Mouse (Mus musculus) layer of hippocampus, adult 8-10 months (tissue): ENCODE measurements at regions not wholly inside any gene's neighbourhood (a gene's known extent, or its start where the extent isn't known, plus 50 kb on each side); places are given as distances from the start of the nearest gene placed in this dataset.
A peak's percentile ranks its signal among the peaks of the same experiment; 100 is the strongest.

ENCODE experiments used
- DNase-seq, 2 experiments: peaks; one replicate each; pipeline ENCODE4 v3.0.0; 2022; ENCODE audit warnings: low spot score in 2 of 2

DNA sequence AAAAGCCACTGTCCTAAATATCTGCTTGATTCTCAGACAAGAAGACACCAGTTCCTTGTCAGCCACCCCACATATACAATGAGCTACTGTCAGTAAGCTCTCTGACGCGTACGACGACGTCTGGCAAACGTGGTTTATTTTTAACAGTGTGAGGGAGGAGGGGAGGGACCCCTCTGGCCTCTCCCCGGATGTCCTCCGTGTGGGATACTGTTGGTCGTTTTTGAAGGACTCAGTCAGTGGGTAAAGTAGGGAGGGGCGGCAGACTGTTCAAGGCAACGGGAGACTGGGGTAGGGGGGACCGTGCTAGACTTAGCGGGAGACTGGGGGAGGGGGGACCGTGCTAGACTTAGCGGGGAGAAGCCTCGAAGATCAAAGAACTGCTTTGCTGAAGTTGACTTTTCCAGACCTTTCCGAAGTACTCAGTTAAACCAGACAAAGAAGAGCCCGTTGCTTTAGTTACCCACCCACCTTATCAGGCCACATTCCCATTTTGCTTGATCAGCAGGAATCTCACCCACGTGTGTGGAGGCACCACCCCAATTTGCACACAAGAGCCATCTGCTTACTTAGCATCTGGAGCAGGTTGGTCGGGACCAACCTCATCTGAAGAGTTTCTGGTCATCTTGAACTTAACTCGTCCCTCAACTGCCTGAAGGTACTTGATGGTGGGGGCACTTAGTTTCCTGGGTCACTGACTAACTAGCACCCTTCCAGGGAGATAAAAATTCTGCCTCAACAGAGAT, 92.6 kb upstream of the Mark1 start:
- DNase-seq: no peak

DNA sequence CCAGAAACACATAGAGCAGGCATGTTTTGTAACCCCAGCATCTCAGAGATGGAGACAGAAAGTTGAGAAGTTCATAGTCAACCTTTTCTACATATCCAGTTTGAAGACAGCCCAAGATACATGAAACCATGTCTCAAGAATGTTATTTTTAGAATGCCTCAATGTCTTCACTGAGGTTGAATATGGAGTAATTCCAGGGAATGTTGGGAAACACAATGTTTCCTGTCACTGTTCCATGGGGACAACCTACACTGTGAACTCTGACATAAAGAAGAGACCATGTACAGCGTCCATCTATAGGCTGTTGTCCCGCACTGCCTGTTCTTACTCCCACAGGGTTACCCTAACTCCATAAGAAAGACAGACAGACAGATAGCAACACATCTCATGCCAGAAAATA, 89.8 kb upstream of the Mark1 start:
- no peak for DNase-seq

DNA sequence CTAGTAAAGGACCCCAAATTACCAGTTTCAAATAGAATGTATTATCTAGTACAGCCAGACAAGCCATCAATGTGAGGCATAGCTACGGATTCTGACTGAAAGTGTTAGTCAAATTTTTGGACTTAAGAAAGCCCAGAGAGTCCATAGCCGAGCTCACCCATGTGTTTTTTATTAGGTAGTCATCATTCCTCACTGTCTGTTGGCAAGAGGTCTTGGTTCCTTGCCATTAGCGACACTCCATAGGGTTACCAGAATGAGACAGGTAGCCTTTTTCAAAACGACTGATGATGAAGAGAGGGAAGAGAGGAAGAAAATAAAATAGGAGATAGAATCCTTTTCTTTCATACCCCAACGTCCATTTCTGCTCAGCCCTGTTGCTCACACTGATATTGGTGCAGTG, 83.8 kb upstream of the Mark1 start:
- no peak for DNase-seq

DNA sequence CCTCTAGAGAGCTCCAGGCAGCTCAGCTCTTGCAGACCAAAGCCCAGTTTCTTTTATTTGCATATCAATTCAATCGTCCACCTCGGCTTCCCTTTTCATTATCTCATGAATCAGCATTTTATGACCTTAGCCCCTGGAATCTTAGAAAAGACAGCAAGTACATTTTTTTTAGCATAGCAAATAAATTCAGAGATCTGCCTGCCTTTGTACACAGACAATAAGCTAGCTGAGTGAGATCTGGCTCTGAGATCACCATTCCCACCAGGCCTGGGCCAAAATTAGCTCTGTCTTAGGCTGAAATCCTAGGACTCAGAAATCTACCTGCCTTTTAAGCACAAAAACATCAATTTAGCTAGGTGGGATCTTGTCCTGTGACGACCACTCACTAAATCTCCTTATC, 80.7 kb upstream of the Mark1 start:
- DNase-seq: no peak

DNA sequence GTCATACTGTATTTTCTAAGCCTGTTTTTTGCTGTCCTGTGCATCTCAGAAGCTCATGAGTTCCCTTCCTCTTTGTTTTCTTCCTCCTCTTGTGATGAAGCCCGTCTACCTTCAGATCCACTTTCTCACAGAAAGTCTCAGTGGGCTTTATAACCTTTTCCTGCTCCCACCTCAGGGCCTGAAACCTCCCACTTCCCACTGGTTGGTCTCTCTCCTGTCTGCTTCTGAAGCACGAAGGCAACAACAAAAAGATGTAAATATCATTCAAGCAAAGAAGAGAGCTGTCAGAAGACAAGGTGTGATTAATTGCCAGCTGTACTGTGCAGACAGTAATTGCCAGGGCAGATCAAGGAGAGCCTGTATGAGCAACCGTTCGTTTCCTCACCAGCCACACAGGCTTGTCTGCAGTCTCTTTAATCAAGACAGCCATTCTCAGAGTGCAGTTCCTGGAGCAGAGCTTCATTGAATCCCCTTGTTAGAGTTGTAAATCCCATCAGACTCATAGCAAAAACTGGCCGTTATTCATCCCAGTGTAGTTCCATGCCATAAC, 80.0 kb upstream of the Mark1 start:
- no peak for DNase-seq

DNA sequence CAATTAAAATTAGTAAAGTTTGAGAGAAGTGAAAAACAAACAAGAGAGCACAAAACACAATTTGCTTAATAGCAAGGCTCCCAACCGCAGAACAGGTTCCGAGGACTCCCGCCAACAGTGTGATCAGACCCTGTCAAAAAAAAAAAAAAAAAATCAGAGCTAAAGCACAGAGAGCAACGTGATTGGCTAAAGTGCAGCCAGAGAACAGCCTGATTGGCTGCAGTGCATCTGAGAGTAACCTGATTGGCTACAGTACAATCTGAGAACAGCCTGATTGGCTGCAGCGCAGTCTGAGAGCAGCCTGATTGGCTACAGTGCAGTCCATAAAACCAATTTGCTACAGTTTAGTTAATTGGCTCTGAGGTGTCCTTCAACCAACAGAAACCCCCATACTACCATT, 74.6 kb upstream of the Mark1 start:
- no peak for DNase-seq

DNA sequence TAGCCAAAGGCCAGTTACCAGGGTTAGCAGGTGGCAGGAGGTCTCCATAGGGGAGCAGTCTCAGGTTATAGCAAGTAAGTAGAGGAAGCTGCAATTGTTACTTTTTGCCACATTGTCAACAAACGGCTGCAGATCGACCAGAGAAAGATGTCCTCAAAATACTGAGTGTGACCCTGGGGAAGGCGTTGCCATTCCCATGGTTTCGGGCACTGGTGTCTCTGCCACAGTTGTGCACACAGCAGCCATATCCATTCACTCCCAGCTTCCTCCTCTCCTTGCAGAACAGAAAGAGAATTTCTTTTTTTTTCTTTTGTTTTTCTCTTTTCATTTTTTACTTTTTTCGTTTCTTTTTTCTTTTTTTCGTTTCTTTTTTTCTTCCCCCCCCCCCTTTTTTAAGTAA, 73.4 kb upstream of the Mark1 start:
- no peak for DNase-seq

DNA sequence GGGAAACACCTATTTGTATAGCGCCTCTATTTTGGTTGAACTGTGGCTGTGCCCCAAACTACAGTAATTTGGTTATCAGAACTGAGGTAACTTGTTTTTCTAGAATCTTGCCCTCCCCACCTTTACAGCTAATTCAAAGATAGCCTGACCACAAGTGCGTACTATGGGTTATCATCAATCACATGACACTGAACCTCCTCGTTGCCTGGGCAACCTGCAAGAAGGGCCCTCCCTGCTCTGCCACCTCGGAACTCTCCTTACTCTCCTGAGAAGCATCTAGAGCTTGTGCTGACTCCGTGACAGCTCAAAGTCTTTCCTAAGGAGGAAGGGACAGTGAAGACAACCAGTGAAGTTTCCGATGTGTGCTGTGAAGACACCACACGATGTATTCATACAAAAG, 72.2 kb upstream of the Mark1 start:
- DNase-seq: no peak

DNA sequence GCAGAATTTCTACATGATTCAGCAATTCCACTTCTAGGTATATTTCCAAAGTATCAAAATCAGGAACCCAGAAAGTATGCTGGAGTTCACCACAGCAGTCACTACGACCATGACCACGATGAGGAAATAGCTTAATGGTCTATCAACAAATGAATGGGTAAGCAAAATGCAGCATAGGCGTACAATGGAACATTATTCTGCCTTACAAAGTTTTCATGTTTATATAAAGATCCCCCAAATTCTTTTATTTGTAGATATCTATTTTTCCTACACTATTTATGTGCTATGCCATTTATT, 71.4 kb upstream of the Mark1 start:
- DNase-seq: no peak

DNA sequence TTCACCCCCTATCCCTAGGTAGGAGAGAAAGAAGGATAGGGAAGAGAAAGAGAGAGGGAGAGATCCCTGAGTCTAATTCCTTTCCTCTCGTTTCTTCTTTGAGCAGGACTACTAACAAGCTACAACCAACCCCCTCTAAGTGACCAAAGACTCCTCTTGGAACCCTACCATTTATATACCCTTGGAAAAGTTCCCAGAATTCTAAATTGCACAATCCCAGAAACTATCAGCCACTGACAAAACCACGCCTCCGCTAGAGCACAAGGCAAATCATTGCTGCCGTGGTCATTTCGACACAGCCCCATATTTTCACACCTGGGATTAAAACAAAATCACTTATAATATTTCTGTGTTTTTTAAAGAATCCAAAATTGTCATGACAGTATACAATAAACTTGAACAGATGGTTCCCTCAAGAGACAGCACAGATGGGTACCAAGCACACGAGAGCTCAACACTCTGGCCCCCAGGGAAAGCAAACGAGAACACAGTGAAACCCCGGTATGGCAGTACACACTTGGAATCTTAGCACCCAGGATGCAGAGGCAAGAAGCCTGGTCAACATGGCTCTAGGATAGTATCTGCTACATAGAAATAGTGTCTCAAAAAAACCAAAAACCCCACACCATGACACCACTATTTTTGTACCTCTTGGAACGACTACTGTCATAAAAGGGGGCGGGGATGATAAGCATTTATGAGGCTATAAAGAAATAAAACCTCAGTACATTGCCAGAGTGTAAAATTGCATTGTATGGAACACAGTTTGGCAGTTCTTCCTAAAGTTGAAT, 70.9 kb upstream of the Mark1 start:
- peak; percentile 5 to 19 for DNase-seq

DNA sequence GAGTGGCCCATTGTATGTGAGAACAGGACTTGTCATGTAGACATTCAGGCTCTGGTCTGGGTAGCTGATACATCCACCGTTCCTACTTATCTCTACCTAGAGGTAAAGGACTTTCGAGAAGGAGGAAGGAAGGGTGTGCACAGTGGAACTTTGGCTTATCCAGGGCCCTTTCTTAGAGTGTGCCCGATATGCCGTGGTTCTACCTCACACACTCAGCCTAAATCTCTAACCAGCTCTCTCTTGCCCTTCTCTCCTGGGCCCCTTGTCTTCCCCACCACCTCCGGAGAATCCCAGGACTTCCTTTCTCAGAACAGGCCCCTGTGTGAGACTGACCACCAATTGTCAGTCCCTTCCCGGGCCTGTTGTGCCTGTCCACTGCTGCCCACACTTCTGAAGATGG, 68.8 kb upstream of the Mark1 start:
- no peak for DNase-seq

DNA sequence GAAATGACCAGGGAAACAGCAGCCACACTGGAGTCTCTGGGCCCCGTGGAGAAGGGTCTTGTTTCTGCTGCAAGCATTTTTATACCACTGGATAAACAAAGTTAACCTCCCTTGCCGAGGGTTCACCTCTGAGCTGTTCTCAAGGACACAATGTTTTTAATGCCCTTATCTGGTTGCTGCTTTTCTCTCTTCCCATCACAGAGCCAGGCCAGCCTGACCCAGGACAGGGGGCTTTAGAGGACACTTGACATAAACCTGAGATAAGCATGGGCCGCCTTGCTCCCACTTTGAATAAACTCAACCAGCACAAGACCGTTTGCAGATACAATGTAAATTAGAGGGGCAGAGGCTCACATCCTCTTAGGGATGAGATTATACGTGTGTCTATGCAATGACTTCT, 68.3 kb upstream of the Mark1 start:
- no peak for DNase-seq

DNA sequence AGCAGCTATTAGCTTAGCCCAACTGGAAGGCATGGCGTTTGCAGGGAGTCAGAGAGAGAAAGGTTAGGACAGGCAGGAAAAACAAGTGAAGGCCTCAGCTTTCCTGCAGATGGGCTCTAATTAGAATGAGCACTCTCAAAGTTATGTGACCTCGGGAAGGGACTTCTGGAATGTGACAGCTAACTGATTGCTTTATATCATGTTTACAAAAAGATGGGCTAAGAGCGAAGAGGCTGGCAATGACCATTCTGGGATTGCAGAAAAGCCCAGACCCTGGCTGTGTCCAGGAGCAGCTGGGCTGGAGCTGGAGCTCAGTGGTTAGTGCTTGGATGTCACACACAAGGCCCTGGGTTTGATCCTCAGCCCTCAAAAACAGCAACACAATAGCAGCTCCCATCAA, 65.7 kb upstream of the Mark1 start:
- DNase-seq: no peak

DNA sequence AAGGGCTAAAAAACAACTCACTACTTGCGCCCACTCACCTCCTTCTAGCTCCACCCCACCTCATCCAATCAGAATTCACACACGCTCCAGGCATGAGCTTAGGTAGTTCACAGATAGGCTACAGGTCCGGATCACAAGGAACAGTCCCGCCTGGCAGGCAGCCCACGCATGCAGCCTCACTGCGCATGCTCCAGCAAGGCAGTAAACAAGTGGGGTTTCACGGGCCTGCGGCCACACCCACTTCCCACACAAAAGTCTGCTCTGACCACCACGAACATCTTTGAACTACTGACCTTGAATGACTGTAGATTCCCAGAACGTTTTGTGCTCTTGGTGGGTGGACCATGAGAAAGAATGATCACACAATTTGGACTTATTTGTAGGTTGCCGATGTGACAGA, 62.7 kb upstream of the Mark1 start:
- DNase-seq: no peak

DNA sequence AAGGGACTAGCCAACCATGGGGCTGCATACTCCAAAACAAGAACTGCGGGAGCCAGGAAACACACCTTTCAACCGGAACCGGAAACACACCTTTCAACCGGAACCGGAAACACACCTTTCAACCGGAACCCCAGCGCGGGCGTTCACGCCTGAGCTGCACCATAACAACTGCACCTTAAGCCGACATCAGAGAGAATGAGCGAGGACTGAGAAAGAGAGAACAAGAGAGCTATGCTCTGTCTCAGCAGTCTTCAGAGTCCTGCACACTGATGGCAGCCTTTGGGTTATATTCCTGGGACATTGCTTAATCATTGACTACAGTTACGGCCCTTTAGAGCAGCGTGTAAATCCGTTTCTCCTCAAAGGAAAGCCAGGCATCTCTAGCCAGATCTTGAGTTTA, 58.1 kb upstream of the Mark1 start:
- DNase-seq: no peak

DNA sequence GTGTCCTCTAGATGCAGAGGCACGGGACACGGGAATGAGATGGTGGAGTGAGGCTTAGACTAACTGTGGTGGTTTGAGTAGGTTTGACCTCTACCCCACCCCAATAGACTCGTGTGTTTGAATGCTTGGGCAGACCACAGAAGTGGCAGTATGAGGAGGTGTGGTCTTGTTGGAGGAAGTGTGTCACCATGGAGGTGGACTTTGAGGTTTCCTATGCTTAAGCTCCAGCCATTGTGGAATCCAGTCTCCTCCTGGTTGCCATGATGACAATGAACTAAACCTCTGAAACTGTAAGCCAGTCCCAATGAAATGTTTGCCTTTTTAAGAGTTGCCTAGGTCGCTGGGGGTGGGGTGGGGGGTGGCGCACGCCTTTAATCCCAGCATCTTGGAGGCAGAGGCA, 53.3 kb upstream of the Mark1 start:
- no peak for DNase-seq

DNA sequence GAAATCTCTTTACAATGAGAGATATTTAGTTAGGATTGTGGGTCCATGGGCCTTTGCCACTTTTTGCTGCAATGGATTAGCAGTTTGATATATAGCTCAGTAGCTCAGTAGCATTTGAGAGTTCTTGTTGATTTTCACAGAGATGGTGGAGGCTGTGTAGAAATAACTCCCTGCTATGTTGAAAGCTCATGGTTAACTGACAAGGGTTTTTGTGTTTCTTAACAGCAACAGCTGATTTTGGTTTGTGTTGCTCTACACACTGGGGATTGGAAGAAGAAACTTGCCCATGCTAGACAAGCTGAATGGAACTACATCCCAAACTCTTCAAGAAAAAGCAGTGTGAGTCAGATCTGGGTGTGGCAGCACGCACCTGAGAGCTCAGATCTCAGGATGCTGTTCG, 50.6 kb upstream of the Mark1 start:
- no peak for DNase-seq
